Mouse (Mus musculus): ENCODE measurements around the gene Emp3.

- TF ChIP-seq CTCF (IDR thresholded peaks at IDR 0.05; ENCODE audit: insufficient read depth, low read length), result no peak
- TF ChIP-seq POLR2A (IDR thresholded peaks at IDR 0.05; ENCODE audit: borderline replicate concordance, extremely low read depth, low read depth, low read length), result peak; percentile 81; the same call in 1 of the 2 replicates
Observed at GRCm38 (mm10) chr7:45923762-45924428, 2.7 kb upstream of the Emp3 start, which contains the start of gene Ccdc114.

Measured in lung, adult 2 months (tissue).